Mouse (Mus musculus) olfactory bulb, adult 2 months (tissue): Measurements from ENCODE around the gene Rcn2.

Experiments used
- CTCF ChIP-seq: fragments of 200-500 bp; IDR thresholded peaks from 2 replicates; pipeline ENCODE4 v1.5.1; 2012; ENCODE audit warnings: low read depth, mild to moderate bottlenecking, low read length, moderate library complexity; ENCODE audit not compliant: insufficient read depth
- POLR2A ChIP-seq: fragments of 200-500 bp; IDR thresholded peaks from 2 replicates; pipeline ENCODE4 v1.6.1; 2012; ENCODE audit warnings: mild to moderate bottlenecking, low read depth, low read length, moderate library complexity; ENCODE audit not compliant: insufficient read depth

DNA sequence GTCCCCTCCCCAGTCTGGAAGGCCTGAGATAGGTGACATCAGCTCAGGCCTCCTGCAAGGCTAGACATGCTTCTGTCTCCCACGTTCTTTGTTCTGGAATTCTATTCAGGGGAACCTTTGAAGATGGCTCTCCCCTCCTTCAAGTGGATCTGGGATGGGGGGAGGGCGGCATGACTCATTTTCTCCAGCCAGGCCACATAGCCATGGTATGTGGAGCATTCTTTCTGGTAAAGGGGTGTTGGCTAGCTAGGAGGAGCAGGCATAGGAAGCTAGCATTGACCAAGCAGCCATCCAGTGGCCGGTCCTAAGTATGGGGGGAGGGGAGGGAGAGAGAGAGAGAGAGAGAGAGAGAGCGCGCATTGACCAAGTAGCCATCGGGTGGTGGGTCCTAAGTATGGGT lies 65.9 kb downstream of the Rcn2 start:
- no peak for TF ChIP-seq CTCF
- no peak for TF ChIP-seq POLR2A
